Mouse (Mus musculus) MEL (cell line): Measurements from ENCODE around the gene Gabrb3. TPM values are rescaled to one million over a fixed set of nuclear protein-coding genes. Genes with fewer than 3 reads are reported as not detected.

Experiments used
- DNase-seq: peaks from one replicate; pipeline ENCODE4 v3.0.0; 2011; ENCODE audit warnings: low read depth, low spot score
- H3K27ac ChIP-seq: 2 replicates; pipeline ENCODE4 v1.5.1; 2012; ENCODE audit warnings: low read depth, mild to moderate bottlenecking, control low read depth, low read length, moderate library complexity; ENCODE audit not compliant: control insufficient read depth
- H3K27me3 ChIP-seq, 2 experiments: fragments of 150-350 bp in 1 of 2; sonication (generic) in 1 of 2; 2 replicates each; pipeline ENCODE4 v1.6.1; 2012; ENCODE audit warnings: low read length in 2 of 2, mild to moderate bottlenecking in 2 of 2, improper control_type of control experiment in 1 of 2, moderate library complexity in 1 of 2; ENCODE audit not compliant: insufficient read depth in 2 of 2, control insufficient read depth in 1 of 2
- H3K36me3 ChIP-seq, 2 experiments: 2 replicates each; pipeline ENCODE4 v1.6.1; 2012 to 2014; ENCODE audit warnings: low read length in 2 of 2, improper control_type of control experiment in 1 of 2, inconsistent platforms in 1 of 2, mild to moderate bottlenecking in 1 of 2; ENCODE audit not compliant: insufficient read depth in 2 of 2, control insufficient read depth in 1 of 2
- H3K4me1 ChIP-seq, 2 experiments: fragments of 150-350 bp in 1 of 2; sonication (generic) in 1 of 2; 2 replicates each; pipeline ENCODE4 v1.6.1; 2012; ENCODE audit warnings: low read length in 2 of 2, improper control_type of control experiment in 1 of 2, mild to moderate bottlenecking in 1 of 2; ENCODE audit not compliant: insufficient read depth in 2 of 2, control insufficient read depth in 1 of 2
- H3K4me3 ChIP-seq, 2 experiments: fragments of 150-350 bp in 1 of 2; sonication (generic) in 1 of 2; 2 replicates each; pipeline ENCODE4 v1.5.1; 2012; ENCODE audit warnings: low read depth in 2 of 2, low read length in 2 of 2, mild to moderate bottlenecking in 2 of 2, moderate library complexity in 2 of 2, control low read depth in 1 of 2, improper control_type of control experiment in 1 of 2; ENCODE audit not compliant: control insufficient read depth in 1 of 2, insufficient read depth in 1 of 2
- H3K79me2 ChIP-seq: 2 replicates; pipeline ENCODE4 v1.6.1; 2012; ENCODE audit warnings: mild to moderate bottlenecking, low read length, moderate library complexity; ENCODE audit not compliant: control insufficient read depth, poor library complexity, insufficient read depth
- H3K9ac ChIP-seq: 2 replicates; pipeline ENCODE4 v1.6.1; 2012; ENCODE audit warnings: low read depth, mild to moderate bottlenecking, control low read depth, low read length, moderate library complexity; ENCODE audit not compliant: control insufficient read depth, poor library complexity, severe bottlenecking
- H3K9me3 ChIP-seq: fragments of 150-350 bp; sonication (generic); replicated peaks from 2 replicates; pipeline ENCODE4 v1.6.1; 2012; ENCODE audit warnings: mild to moderate bottlenecking, low read length, improper control_type of control experiment, moderate library complexity; ENCODE audit not compliant: insufficient read depth
- CHD2 ChIP-seq: IDR thresholded peaks from 2 replicates; pipeline ENCODE4 v1.6.1; 2011; ENCODE audit warnings: low read length, improper control_type of control experiment
- CTCF ChIP-seq, 3 experiments: IDR thresholded peaks in 2 of 3; conservative IDR thresholded peaks in 1 of 3; 2 replicates each; pipeline ENCODE4 v1.5.1; 2011 to 2012; ENCODE audit warnings: low read length in 3 of 3, low read depth in 2 of 3, mild to moderate bottlenecking in 2 of 3, improper control_type of control experiment in 1 of 3, inconsistent platforms in 1 of 3, mixed read lengths in 1 of 3, moderate library complexity in 1 of 3; ENCODE audit not compliant: control insufficient read depth in 1 of 3, insufficient read depth in 1 of 3, poor library complexity in 1 of 3, severe bottlenecking in 1 of 3
- E2F4 ChIP-seq: IDR thresholded peaks from 2 replicates; pipeline ENCODE4 v1.6.1; 2011; ENCODE audit warnings: low read depth, low read length, improper control_type of control experiment, borderline replicate concordance
- ETS1 ChIP-seq: IDR thresholded peaks from 2 replicates; pipeline ENCODE4 v1.6.1; 2012; ENCODE audit warnings: low read depth, mild to moderate bottlenecking, inconsistent platforms, low read length, improper control_type of control experiment, moderate library complexity
- GATA1 ChIP-seq: IDR thresholded peaks from 2 replicates; pipeline ENCODE4 v1.6.1; 2011; ENCODE audit warnings: low read depth, low read length, improper control_type of control experiment
- HCFC1 ChIP-seq: IDR thresholded peaks from 2 replicates; pipeline ENCODE4 v1.6.1; 2012; ENCODE audit warnings: low read depth, mild to moderate bottlenecking, inconsistent platforms, low read length, improper control_type of control experiment, moderate library complexity
- JUND ChIP-seq: IDR thresholded peaks from 2 replicates; pipeline ENCODE4 v1.6.1; 2011; ENCODE audit warnings: low read depth, mild to moderate bottlenecking, improper control_type of control experiment, low read length
- MAFK ChIP-seq: IDR thresholded peaks from 2 replicates; pipeline ENCODE4 v1.6.1; 2011; ENCODE audit warnings: low read depth, mild to moderate bottlenecking, low read length, improper control_type of control experiment, borderline replicate concordance
- MAX ChIP-seq: IDR thresholded peaks from 2 replicates; pipeline ENCODE4 v1.6.1; 2011; ENCODE audit warnings: low read length, improper control_type of control experiment
- MAZ ChIP-seq: IDR thresholded peaks from 2 replicates; pipeline ENCODE4 v1.6.1; 2012; ENCODE audit warnings: low read depth, mild to moderate bottlenecking, inconsistent platforms, low read length, improper control_type of control experiment
- MEF2A ChIP-seq: IDR thresholded peaks from 2 replicates; pipeline ENCODE4 v1.6.1; 2014; ENCODE audit warnings: low read depth, mild to moderate bottlenecking, inconsistent platforms, low read length, improper control_type of control experiment; ENCODE audit not compliant: poor library complexity, insufficient replicate concordance, severe bottlenecking; ENCODE audit errors: extremely low read depth
- MXI1 ChIP-seq: IDR thresholded peaks from 2 replicates; pipeline ENCODE4 v1.6.1; 2011; ENCODE audit warnings: mild to moderate bottlenecking, low read depth, low read length, improper control_type of control experiment
- POLR2A ChIP-seq, 2 experiments: IDR thresholded peaks; 2 replicates each; pipeline ENCODE4 v1.6.1; 2011 to 2012; ENCODE audit warnings: low read length in 2 of 2, mild to moderate bottlenecking in 2 of 2, control low read depth in 1 of 2, improper control_type of control experiment in 1 of 2, low read depth in 1 of 2, moderate library complexity in 1 of 2; ENCODE audit not compliant: control insufficient read depth in 1 of 2, insufficient read depth in 1 of 2, poor library complexity in 1 of 2
- POLR2AphosphoS5 ChIP-seq: IDR thresholded peaks from 2 replicates; pipeline ENCODE4 v1.6.1; 2012; ENCODE audit warnings: low read depth, borderline replicate concordance, mild to moderate bottlenecking, inconsistent platforms, low read length, moderate library complexity, mixed read lengths
- RAD21 ChIP-seq: IDR thresholded peaks from 2 replicates; pipeline ENCODE4 v1.6.1; 2011; ENCODE audit warnings: mild to moderate bottlenecking, low read depth, low read length, improper control_type of control experiment
- RCOR1 ChIP-seq: IDR thresholded peaks from 2 replicates; pipeline ENCODE4 v1.6.1; 2012; ENCODE audit warnings: low read depth, mild to moderate bottlenecking, inconsistent platforms, low read length, improper control_type of control experiment
- SIN3A ChIP-seq: IDR thresholded peaks from 2 replicates; pipeline ENCODE4 v1.6.1; 2012; ENCODE audit warnings: low read length, improper control_type of control experiment, inconsistent platforms
- TBP ChIP-seq: IDR thresholded peaks from 2 replicates; pipeline ENCODE4 v1.8.0; 2011; ENCODE audit warnings: low read depth, low read length, improper control_type of control experiment
- USF1 ChIP-seq: IDR thresholded peaks from 2 replicates; pipeline ENCODE4 v1.6.1; 2014; ENCODE audit warnings: low read depth, mild to moderate bottlenecking, inconsistent platforms, low read length, improper control_type of control experiment, moderate library complexity
- ZC3H11A ChIP-seq: IDR thresholded peaks from 2 replicates; pipeline ENCODE4 v1.6.1; 2012; ENCODE audit warnings: low read depth, mild to moderate bottlenecking, inconsistent platforms, low read length, improper control_type of control experiment
- ZKSCAN1 ChIP-seq: IDR thresholded peaks from 2 replicates; pipeline ENCODE4 v1.6.1; 2012; ENCODE audit warnings: low read depth, mild to moderate bottlenecking, inconsistent platforms, low read length, improper control_type of control experiment, moderate library complexity
- polyA plus RNA-seq, 2 experiments: library from polyadenylated mRNA; stranded (reverse) in 1 of 2; unstranded in 1 of 2; fragments of >175 nt in 1 of 2; fragments of >200 nt in 1 of 2; gene quantifications; 2 replicates each; pipeline versions ENCODE4 v1.2.1 to v1.2.4; 2012; ENCODE audit warnings: low replicate concordance in 2 of 2, low read depth in 1 of 2; ENCODE audit not compliant: insufficient read length in 2 of 2, insufficient read depth in 1 of 2, missing spikeins in 1 of 2
- total RNA-seq: library from RNA; depleted of rRNA; stranded (reverse); fragments of 300-350 nt; gene quantifications from 2 replicates; pipeline ENCODE4 v1.2.3, GENCODE M21; 2012

Gene Gabrb3
- total and polyA plus RNA-seq, 3 experiments = not detected

- H3K27me3 ChIP-seq = no peaks in the 10 kb centered on the region
- H3K79me2 ChIP-seq = no peaks in the 10 kb centered on the region
- no peaks in the 10 kb centered on the region for H3K9me3 ChIP-seq
- no peaks in the 10 kb centered on the region for H3K4me1 ChIP-seq
- TF ChIP-seq USF1 = no peak
- TF ChIP-seq CTCF (IDR thresholded peaks at IDR 0.05 in 2 of 3, conservative IDR thresholded peaks at IDR 0.05 in 1 of 3; ENCODE audit: control insufficient read depth in 1 of 3, insufficient read depth in 1 of 3, low read depth in 2 of 3, low read length in 3 of 3, poor library complexity in 1 of 3, severe bottlenecking in 1 of 3) = peak in 1 of 3 experiments; percentile 29; a peak in 1 of 6 replicates
- no peak for TF ChIP-seq RCOR1
- no peak for TF ChIP-seq ZC3H11A
- no peak for TF ChIP-seq E2F4
- TF ChIP-seq GATA1 = no peak
- no peak for TF ChIP-seq SIN3A
- TF ChIP-seq RAD21 = peak; percentile 33
- no peak for TF ChIP-seq CHD2
- TF ChIP-seq JUND = no peak
- TF ChIP-seq MAZ = no peak
- H3K9ac ChIP-seq = no peak overlapping the region
- peak; percentile 7 for DNase-seq
- H3K4me3 ChIP-seq = no peak overlapping the region
- H3K27ac ChIP-seq = no peak overlapping the region
- H3K36me3 ChIP-seq = no peaks in the 10 kb centered on the region
Observed at GRCm38 (mm10) chr7:57482896-57483295, 63.4 kb downstream of the Gabrb3 start.

- H3K4me3 ChIP-seq = no peak overlapping the region
- DNase-seq = no peak
- H3K27ac ChIP-seq = no peak overlapping the region
- H3K9me3 ChIP-seq = no peaks in the 10 kb centered on the region
- H3K27me3 ChIP-seq = no peaks in the 10 kb centered on the region
- H3K79me2 ChIP-seq = no peaks in the 10 kb centered on the region
- H3K36me3 ChIP-seq = no peaks in the 10 kb centered on the region
- no peak for TF ChIP-seq ZKSCAN1
- no peak for TF ChIP-seq TBP
- no peak for TF ChIP-seq MAX
- no peak for TF ChIP-seq POLR2A (IDR thresholded peaks at IDR 0.05; ENCODE audit: control insufficient read depth in 1 of 2, insufficient read depth in 1 of 2, low read depth in 1 of 2, low read length in 2 of 2, poor library complexity in 1 of 2)
- TF ChIP-seq POLR2AphosphoS5 = no peak
- TF ChIP-seq ETS1 = no peak
- no peak for TF ChIP-seq MAFK
- TF ChIP-seq MXI1 = no peak
- TF ChIP-seq MAZ = no peak
- no peak for TF ChIP-seq USF1
- TF ChIP-seq HCFC1 = no peak
- no peak for TF ChIP-seq MEF2A
- no peaks in the 10 kb centered on the region for H3K4me1 ChIP-seq
- H3K9ac ChIP-seq = no peak overlapping the region
Observed at GRCm38 (mm10) chr7:57486907-57487306, 67.4 kb downstream of the Gabrb3 start.
